Mouse (Mus musculus) fibroblast of lung, adult 2 months (primary cell): ENCODE measurements around the gene Alg9.

Source experiments
- DNase-seq: peaks from one replicate; pipeline ENCODE4 v3.0.0-alpha.2; 2011; ENCODE audit warnings: low read depth

The Alg9 gene

DNA sequence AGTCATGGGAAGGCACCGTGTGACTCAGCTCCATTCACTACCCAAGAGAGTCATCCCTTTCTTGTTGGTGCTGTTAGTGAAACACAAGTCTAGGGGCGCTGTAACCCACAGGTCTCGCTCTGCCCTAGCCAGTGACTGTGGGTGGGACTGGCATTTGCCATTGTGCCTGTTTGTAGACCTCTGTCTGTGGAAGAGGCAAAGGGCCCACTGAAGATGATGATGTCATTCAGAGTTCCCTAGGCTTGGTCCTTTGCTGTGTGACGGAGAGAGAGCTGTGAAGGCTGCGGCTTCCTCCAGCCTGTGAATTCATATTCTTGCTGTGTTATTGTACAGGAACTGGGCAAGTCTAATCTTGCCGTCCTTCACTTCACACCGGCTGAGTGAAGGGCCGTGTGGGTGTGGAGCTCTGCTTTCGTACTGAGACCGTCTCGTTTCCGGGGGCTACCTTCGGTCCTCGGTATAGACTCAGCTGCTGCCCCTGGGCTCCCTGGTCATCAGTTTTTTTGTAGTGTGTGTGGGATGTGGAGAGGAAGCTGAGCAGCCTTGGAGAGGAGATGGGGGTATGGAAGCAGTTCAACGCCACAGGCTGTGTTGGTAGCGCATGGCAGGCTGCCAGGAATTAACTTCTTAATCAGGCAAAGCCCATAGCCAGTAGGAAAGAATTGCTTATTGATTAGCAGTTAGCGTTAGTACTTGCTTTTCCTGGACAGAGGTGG, 78.0 kb downstream of the Alg9 start:
- DNase-seq, result no peak

- no peak for DNase-seq
Observed at GRCm38 (mm10) chr9:50854376-50854775, 79.6 kb downstream of the Alg9 start.

DNA sequence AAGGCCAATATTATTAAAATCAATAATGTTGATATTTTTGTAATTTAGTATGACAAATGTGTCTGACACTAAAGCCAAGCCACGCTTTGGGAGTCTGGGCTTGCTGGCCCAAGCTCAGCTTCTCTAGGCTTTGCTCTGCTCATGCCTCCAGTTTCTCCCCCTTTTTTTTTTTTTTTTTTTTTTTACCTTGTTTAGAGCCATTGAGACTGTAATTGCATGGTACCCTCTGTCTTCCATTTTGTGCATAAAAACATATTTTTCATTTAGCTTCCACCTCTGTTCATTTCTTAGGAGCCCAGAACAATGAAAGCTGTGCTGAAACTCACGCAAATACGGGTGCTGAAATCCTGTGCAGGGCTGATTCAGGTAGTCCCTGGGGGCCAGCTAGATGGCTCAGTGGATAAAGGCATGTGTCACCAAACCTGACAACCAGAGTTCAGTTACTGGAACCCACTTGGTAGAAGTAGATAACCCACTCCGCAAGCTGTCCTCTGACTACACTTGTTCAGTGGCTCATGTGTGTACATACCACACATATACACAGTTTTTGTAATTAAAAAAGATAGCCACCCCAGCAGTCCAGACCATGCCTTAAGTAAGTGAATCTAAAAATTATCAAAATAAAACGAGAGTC, 80.4 kb downstream of the Alg9 start:
- no peak for DNase-seq

GRCm38 (mm10) chr9:50855780-50856179, 81.0 kb downstream of the Alg9 start:
- DNase-seq, result no peak

DNA sequence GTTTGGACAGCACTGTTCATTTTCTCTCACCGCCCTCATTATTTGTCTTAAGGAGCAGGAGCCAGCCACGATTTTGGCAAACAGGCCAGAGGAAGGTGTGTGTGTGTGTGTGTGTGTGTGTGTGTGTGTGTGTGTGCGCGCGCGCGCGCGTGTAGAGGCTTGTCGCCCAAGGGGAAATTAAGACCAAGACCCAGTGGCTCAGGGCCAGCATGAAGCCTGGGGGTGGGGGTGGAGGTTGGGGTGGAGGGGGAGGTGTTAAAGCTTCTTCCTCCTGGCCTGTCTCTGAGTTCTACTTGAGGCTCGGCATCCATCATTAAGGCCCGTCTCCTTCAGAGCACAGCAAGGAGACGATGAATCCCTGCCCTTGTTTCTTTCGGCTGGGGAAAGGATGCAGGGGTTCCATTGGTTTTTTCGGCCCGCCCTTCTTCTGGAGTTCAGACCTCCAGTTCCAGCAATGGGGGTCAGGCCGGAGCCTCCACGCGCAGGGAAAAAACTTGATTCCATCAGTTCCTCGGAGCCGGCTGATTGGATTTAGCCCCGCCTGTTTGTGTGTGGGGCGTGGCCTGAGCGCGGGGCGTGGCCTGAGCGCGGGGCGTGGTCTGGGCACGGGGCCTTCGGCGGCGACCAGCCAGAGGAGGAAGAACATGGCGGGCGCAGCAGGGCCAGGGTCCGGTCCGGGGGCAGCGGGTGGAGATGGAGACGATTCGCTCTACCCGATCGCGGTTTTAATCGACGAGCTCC, 81.7 kb downstream of the Alg9 start:
- peak; percentile 46 for DNase-seq

GRCm38 (mm10) chr9:50857082-50857641, 82.3 kb downstream of the Alg9 start:
- DNase-seq, result no peak

DNA sequence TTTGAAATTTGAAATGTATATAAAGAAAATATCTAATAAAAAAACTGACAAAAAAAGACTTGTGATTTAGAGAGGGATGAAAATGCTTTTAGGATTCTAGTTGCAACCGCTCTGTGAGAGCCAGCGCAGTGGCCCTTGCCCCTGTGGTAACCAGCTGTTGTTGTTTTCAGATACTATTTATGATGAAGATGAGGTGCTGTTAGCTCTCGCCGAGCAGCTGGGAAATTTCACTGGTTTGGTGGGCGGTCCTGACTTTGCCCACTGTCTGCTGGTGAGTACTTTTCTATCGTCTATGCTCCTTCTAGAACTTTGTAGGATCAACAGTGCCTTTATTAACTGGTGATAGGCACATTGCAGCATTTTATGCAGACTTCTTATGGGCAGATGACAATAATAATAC, 83.9 kb downstream of the Alg9 start:
- no peak for DNase-seq

GRCm38 (mm10) chr9:50861119-50861839, 86.5 kb downstream of the Alg9 start:
- DNase-seq, result no peak

DNA sequence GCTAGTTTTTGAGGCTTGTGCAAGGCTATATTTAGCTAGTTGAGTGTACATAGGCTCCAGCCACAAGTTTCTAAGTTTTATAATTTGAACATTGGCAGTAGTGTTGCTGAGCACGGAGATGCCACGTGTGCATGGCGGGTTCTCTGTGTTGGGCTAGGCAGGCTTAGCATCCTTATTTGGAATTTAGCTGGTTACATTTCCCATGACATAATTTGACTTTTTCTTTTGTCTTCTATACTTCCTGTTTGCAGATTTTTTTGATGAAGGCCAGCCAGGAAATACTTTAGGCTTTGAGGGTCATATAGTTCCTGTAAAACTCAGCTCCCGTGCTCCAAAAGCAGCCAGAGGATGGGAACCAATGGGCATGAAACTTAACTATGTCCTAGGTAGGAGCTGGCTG, 89.0 kb downstream of the Alg9 start:
- no peak for DNase-seq

DNA sequence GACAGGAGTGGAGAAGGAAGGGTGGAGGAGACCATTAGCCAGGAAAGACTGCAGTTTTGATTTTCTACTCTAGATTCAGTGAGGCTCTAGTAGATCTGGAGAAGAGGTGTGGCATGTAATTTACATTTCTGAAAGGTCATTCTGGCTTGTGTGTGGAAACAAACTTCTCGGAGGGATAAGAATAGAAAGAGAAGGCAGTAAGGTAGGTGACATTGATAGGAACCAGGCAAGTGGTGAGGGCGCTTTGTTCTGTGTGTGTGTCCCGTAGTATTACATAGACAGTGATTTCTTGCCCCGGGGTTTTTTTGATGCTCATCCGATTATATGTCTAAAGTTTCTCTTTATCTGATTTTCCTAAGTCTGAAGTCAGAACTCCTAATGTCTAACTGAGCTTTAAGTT, 90.1 kb downstream of the Alg9 start:
- no peak for DNase-seq

GRCm38 (mm10) chr9:50865803-50866202, 91.0 kb downstream of the Alg9 start:
- DNase-seq, result no peak

DNA sequence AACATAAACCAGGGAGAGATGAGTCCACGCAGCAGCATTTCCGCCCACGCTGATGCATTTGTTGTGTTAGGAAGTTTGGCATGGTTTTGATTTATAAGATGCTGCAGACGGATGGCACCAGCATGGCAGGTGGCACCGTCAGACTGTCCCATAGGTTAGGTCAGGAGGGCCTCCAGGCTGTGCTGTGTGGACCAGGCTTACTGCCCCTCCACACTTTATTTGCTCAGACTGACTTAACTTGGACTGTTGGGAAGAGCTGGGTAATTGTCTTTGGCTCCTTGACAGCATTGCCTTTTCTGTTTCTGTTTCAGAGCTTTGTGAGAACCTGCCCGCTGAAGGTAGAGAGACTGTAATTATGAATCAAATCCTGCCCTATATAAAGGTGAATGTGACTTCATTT, 92.2 kb downstream of the Alg9 start:
- DNase-seq, result no peak

- DNase-seq, result no peak
Observed at GRCm38 (mm10) chr9:50868182-50868581, 93.4 kb downstream of the Alg9 start.

- DNase-seq, result no peak
Observed at GRCm38 (mm10) chr9:50873210-50873609, 98.4 kb downstream of the Alg9 start.

GRCm38 (mm10) chr9:50874031-50874430, 99.2 kb downstream of the Alg9 start:
- DNase-seq, result no peak

- no peak for DNase-seq
Observed at GRCm38 (mm10) chr9:50875470-50875869, 100.7 kb downstream of the Alg9 start.

DNA sequence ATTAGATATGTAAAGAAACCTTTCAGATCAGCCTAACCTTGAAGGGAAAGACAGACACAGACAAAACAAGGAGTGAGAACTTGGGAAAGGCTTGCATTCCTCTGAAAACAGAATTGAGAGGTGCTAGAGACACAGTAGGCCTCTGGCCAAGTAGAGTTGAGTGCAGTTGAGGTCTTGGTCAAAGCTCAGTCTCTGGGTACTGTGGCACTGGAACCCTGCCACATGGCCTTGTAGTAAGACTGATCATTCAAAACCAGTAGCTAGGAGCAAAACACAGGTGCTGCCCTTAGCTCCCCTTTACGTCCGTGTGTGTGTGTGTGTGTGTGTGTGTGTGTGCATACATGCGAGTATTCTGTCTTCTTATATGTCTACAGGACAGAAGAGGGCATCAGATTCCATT, 101.5 kb downstream of the Alg9 start:
- no peak for DNase-seq

DNA sequence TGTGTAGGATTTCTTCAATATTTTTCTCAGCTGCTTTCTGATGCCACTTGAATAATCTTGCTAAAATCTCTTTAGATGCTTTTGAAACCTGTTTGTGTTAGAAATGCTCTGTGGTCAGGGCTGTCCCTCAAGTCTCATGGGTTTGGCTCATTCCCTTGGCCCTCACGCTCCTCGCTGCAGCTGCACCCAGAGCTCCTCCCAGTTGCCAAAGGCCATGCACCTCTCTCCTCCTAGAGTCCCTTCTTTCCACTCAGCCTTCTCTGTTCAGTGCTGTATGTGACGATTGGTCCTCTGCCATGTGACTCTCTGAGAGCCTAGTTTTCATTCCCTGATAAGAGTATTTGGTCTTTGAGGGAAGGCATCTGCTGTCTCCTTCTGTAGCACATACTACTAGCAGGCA, 102.6 kb downstream of the Alg9 start:
- no peak for DNase-seq

DNA sequence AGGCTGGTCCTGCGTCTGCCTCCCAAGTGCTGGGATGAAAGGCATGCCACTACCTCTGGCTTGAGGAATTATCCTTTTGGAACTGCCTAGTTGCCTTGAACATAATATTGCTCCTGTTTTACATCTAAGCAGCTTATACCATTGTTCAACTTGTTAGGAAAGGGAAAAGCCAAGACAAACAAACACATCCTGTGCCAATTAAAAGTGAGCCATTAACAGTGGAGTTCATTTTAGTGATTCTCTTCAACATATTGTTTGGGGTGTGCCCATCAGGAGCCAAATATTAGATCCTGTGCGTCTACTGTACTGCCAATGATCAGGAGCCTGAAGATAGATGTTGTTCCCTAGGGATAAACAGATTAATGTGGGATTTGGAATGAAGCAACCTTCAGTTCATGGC, 107.4 kb downstream of the Alg9 start:
- no peak for DNase-seq

GRCm38 (mm10) chr9:50884093-50884492, 109.3 kb downstream of the Alg9 start:
- DNase-seq, result no peak

DNA sequence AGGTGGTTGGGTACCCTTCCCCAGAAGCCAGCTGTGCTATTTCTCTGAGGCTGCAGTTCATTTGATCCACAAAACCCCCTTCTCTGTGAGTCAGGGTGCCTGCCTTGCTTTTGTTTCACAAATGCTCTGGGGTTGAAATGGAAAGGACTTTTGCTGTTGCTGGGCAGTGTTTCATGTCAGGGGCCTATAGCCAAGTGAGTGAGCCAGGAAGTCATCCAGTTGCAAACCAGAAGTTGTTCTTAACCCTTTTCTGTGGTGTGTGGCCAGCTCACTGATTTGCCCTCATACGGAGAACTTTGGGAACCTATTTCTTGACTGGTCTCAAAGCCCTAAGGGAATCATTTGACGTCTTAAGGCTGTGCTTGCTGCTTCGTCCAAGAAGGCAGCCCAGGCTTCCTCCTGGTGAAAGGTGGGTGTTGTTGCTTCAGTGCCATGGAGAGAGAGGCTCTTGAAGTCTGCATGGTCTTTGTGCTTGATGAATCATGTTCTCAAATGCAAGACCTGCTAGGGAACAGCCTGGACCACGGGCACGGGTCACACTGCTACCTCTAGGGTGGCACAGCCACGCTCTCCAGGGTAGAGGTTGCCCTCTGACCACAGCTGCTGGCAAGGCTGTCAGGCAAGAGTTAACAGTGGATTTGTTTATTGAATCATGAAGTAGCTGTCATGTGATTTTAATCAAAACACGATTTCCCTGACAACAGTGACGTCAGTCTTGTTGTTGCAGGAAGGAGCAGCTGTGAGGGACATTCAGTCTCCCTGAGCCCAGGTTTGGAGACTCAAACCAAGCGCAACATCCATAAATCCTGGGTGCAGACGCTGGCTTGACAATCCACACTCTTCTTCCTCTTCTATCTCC, 110.2 kb downstream of the Alg9 start:
- DNase-seq, result peak; percentile 87
